Mouse (Mus musculus): ENCODE data around the gene Cdipt.

Gene Cdipt

GRCm38 (mm10) chr7:126975893-126975949 is at the start of gene Cdipt:
Gene Cdipt (plus strand): TSS chr7:126975914.
- DNase-seq (ENCODE audit: low read depth, low spot score), result no peak

- no peak for DNase-seq (ENCODE audit: low read depth, low spot score)
Observed at GRCm38 (mm10) chr7:126926299-126926698, 49.4 kb upstream of the Cdipt start.

GRCm38 (mm10) chr7:126928384-126929037 is 47.2 kb upstream of the Cdipt start, which contains the start of gene Kctd13:
Gene Kctd13 (plus strand): TSS chr7:126928879.
- DNase-seq (ENCODE audit: low read depth, low spot score), result peak; percentile 96

GRCm38 (mm10) chr7:126929046-126929445 is 46.7 kb upstream of the Cdipt start:
- no peak for DNase-seq (ENCODE audit: low read depth, low spot score)

- no peak for DNase-seq (ENCODE audit: low read depth, low spot score)
Observed at GRCm38 (mm10) chr7:126932652-126933051, 43.1 kb upstream of the Cdipt start.

- no peak for DNase-seq (ENCODE audit: low read depth, low spot score)
Observed at GRCm38 (mm10) chr7:126941171-126941570, 34.5 kb upstream of the Cdipt start.

GRCm38 (mm10) chr7:126941801-126942200 is 33.9 kb upstream of the Cdipt start:
- DNase-seq (ENCODE audit: low read depth, low spot score), result no peak

- DNase-seq (ENCODE audit: low read depth, low spot score), result peak; percentile 77
Observed at GRCm38 (mm10) chr7:126946530-126946929, 29.2 kb upstream of the Cdipt start.

GRCm38 (mm10) chr7:126948626-126949025 is 27.1 kb upstream of the Cdipt start:
- DNase-seq (ENCODE audit: low read depth, low spot score), result no peak

GRCm38 (mm10) chr7:126949403-126949792 is 26.3 kb upstream of the Cdipt start, which contains the start of gene Asphd1:
Gene Asphd1 (minus strand): TSS chr7:126949582.
- DNase-seq (ENCODE audit: low read depth, low spot score), result no peak

- peak; percentile 90 for DNase-seq (ENCODE audit: low read depth, low spot score)
Observed at GRCm38 (mm10) chr7:126949793-126950646, 25.7 kb upstream of the Cdipt start, which contains the start of gene Sez6l2. Gene Sez6l2 (plus strand): TSS chr7:126950563.

GRCm38 (mm10) chr7:126950647-126951615 is 24.8 kb upstream of the Cdipt start:
- DNase-seq (ENCODE audit: low read depth, low spot score), result no peak

- DNase-seq (ENCODE audit: low read depth, low spot score), result no peak
Observed at GRCm38 (mm10) chr7:126951741-126952140, 24.0 kb upstream of the Cdipt start.

- DNase-seq (ENCODE audit: low read depth, low spot score), result peak; percentile 10
Observed at GRCm38 (mm10) chr7:126952646-126953045, 23.1 kb upstream of the Cdipt start.

- DNase-seq (ENCODE audit: low read depth, low spot score), result no peak
Observed at GRCm38 (mm10) chr7:126955125-126955524, 20.6 kb upstream of the Cdipt start.

- no peak for DNase-seq (ENCODE audit: low read depth, low spot score)
Observed at GRCm38 (mm10) chr7:126959780-126960179, 15.9 kb upstream of the Cdipt start.

GRCm38 (mm10) chr7:126961095-126961494 is 14.6 kb upstream of the Cdipt start:
- no peak for DNase-seq (ENCODE audit: low read depth, low spot score)

GRCm38 (mm10) chr7:126961965-126962364 is 13.7 kb upstream of the Cdipt start:
- no peak for DNase-seq (ENCODE audit: low read depth, low spot score)

GRCm38 (mm10) chr7:126963548-126964286 is 12.0 kb upstream of the Cdipt start:
- peak; percentile 53 for DNase-seq (ENCODE audit: low read depth, low spot score)

- DNase-seq (ENCODE audit: low read depth, low spot score), result no peak
Observed at GRCm38 (mm10) chr7:126965568-126965967, 10.1 kb upstream of the Cdipt start.

GRCm38 (mm10) chr7:126967361-126967760 is 8.4 kb upstream of the Cdipt start:
- DNase-seq (ENCODE audit: low read depth, low spot score), result no peak

All from CD4-positive, CD25-positive, alpha-beta regulatory T cell, adult 2 months (primary cell).